Mouse (Mus musculus) embryonic facial prominence, embryonic 12.5 days (tissue): Measurements from ENCODE around the gene Nme2. TPM values are rescaled to one million over a fixed set of nuclear protein-coding genes. Genes with fewer than 3 reads are reported as not detected.
"Not testable (repeated sequence)": the region's sequence is repeated elsewhere in the genome, so short reads cannot be mapped to it uniquely, and the experiment has no call there.

ENCODE experiments used
- ATAC-seq: fragments of 200-750 bp; cut with Nextera tagmentation; 2 replicates; pipeline ENCODE4 v1.8.0; 2017; ENCODE audit not compliant: insufficient number of reproducible peaks, insufficient read depth, low FRiP score, low TSS enrichment
- H3K27ac ChIP-seq: fragments of 300-500 bp; sonication (generic); 2 replicates; pipeline ENCODE4 v1.5.1; 2016; ENCODE audit warnings: mild to moderate bottlenecking
- H3K27me3 ChIP-seq: fragments of 300-500 bp; sonication (generic); 2 replicates; pipeline ENCODE4 v1.6.1; 2016; ENCODE audit warnings: mild to moderate bottlenecking, moderate library complexity
- H3K36me3 ChIP-seq: fragments of 300-500 bp; sonication (generic); 2 replicates; pipeline ENCODE4 v1.6.1; 2016; ENCODE audit warnings: mild to moderate bottlenecking
- H3K4me1 ChIP-seq: fragments of 300-500 bp; sonication (generic); 2 replicates; pipeline ENCODE4 v1.6.1; 2016
- H3K4me2 ChIP-seq: fragments of 300-500 bp; sonication (generic); replicated peaks from 2 replicates; pipeline ENCODE4 v1.6.1; 2016; ENCODE audit warnings: mild to moderate bottlenecking, moderate library complexity
- H3K4me3 ChIP-seq: fragments of 300-500 bp; sonication (generic); 2 replicates; pipeline ENCODE4 v1.5.1; 2016; ENCODE audit warnings: mild to moderate bottlenecking
- H3K9ac ChIP-seq: fragments of 300-500 bp; sonication (generic); 2 replicates; pipeline ENCODE4 v1.6.1; 2016; ENCODE audit warnings: mild to moderate bottlenecking, moderate library complexity
- H3K9me3 ChIP-seq: fragments of 300-500 bp; sonication (generic); 2 replicates; pipeline ENCODE4 v1.6.1; 2016; ENCODE audit warnings: mild to moderate bottlenecking, moderate library complexity
- WGBS: fragments of 180-500 bp; shearing (Covaris S2); methylation state at CpG from one replicate; pipeline ENCODE4 v1.1.7; 2016; 5-methylcytosine and 5-hydroxymethylcytosine counted together
- polyA plus RNA-seq: library from polyadenylated mRNA; unstranded; fragments of >200 nt; fragmentation: Nextera tagmentation; extraction: Ambion mirVana; gene quantifications from 2 replicates; pipeline ENCODE4 v1.2.1, GENCODE M21; 2016

The Nme2 gene
- polyA plus RNA-seq, 1 experiment from 2014 or later: 223 TPM

GRCm38 (mm10) chr11:93929106-93929505 lies 27.0 kb downstream of the Nme2 start:
- Histone ChIP-seq H3K27me3 (no peaks in the 10 kb centered on the region), H3K27ac (no peak overlapping the region), H3K4me2 (no peak overlapping the region), H3K36me3 (peaks cover 78% of the 10 kb centered on the region), H3K4me3 (no peak overlapping the region), H3K4me1 (no peaks in the 10 kb centered on the region), H3K9ac (no peak overlapping the region), H3K9me3 (no peaks in the 10 kb centered on the region)
- ATAC-seq: no peak

- H3K4me1 ChIP-seq, H3K9me3 ChIP-seq, H3K27me3 ChIP-seq, H3K9ac ChIP-seq, ATAC-seq, H3K4me2 ChIP-seq, H3K4me3 ChIP-seq, H3K27ac ChIP-seq: not testable (repeated sequence)
- H3K36me3 ChIP-seq: peaks cover 69% of the 10 kb centered on the region
- 91% methylated on average over 2 of the region's 2 CpGs for WGBS
Observed at GRCm38 (mm10) chr11:93915019-93915418, 41.0 kb downstream of the Nme2 start.

- Histone ChIP-seq H3K36me3 (peaks cover 61% of the 10 kb centered on the region), H3K4me2 (no peak overlapping the region), H3K27me3 (no peaks in the 10 kb centered on the region), H3K4me1 (no peaks in the 10 kb centered on the region), H3K27ac (no peak overlapping the region), H3K9me3 (no peaks in the 10 kb centered on the region), H3K9ac (no peak overlapping the region), H3K4me3 (no peak overlapping the region)
- 85% methylated on average over 3 of the region's 3 CpGs for whole genome bisulfite sequencing
- no peak for ATAC-seq
Observed at GRCm38 (mm10) chr11:93911603-93912002, 44.5 kb downstream of the Nme2 start.

GRCm38 (mm10) chr11:93908829-93909228 lies 47.2 kb downstream of the Nme2 start:
- 88% methylated on average over 9 of the region's 9 CpGs for whole genome bisulfite sequencing
- Histone ChIP-seq H3K9me3 (no peaks in the 10 kb centered on the region), H3K4me3 (no peak overlapping the region), H3K27me3 (no peaks in the 10 kb centered on the region), H3K9ac (no peak overlapping the region), H3K36me3 (peaks cover 59% of the 10 kb centered on the region), H3K4me2 (no peak overlapping the region), H3K4me1 (no peaks in the 10 kb centered on the region), H3K27ac (no peak overlapping the region)
- no peak for ATAC-seq

GRCm38 (mm10) chr11:93907839-93908238 lies 48.2 kb downstream of the Nme2 start:
- Histone ChIP-seq H3K9ac (no peak overlapping the region), H3K36me3 (peaks cover 58% of the 10 kb centered on the region), H3K27me3 (no peaks in the 10 kb centered on the region), H3K4me3 (no peak overlapping the region), H3K4me1 (no peaks in the 10 kb centered on the region), H3K9me3 (no peaks in the 10 kb centered on the region), H3K4me2 (no peak overlapping the region), H3K27ac (no peak overlapping the region)
- WGBS: 78% methylated on average over 3 of the region's 3 CpGs
- ATAC-seq: no peak

DNA sequence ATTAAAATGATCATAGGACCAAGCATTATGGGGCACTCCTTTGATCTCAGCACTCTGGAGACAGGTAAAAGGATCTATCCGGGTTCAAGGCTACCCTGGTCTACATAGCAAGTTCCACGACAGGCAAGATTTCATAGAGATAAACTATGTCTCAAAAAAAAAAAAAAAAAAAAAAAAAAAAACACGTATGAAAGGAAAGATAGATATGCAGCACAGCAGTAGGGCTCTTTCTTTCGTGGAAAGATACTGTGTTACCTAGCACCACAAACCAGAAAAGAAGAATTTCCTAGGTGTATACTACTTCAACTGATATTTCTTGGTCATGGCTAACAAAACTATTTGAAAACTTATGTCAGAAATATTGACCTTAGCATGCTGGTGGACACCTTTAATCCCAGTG lies 49.2 kb downstream of the Nme2 start:
- Histone ChIP-seq H3K4me3 (no peak overlapping the region), H3K9ac (no peak overlapping the region), H3K4me2 (no peak overlapping the region), H3K4me1 (no peaks in the 10 kb centered on the region), H3K9me3 (no peaks in the 10 kb centered on the region), H3K36me3 (peaks cover 53% of the 10 kb centered on the region), H3K27me3 (no peaks in the 10 kb centered on the region), H3K27ac (no peak overlapping the region)
- WGBS: 84% methylated on average over 4 of the region's 4 CpGs
- no peak for ATAC-seq

Other genes starting within 250 kb of the Nme2 start
- gene Utp18, start 70.5 kb downstream of the Nme2 start, polyA plus RNA-seq: 37.0 and 39.8 TPM in 2 replicates
- gene Mbtd1, start 70.4 kb downstream of the Nme2 start, polyA plus RNA-seq: 42.6 and 43.9 TPM in 2 replicates
- gene Gm20390, start 12.0 kb upstream of the Nme2 start, polyA plus RNA-seq: 399 and 428 TPM in 2 replicates
- 155 and 162 TPM in 2 replicates for gene Nme1, start 12.3 kb upstream of the Nme2 start, polyA plus RNA-seq
- gene Spag9, start 39.8 kb upstream of the Nme2 start, polyA plus RNA-seq: 56.5 and 57.3 TPM in 2 replicates